Mouse (Mus musculus) MEL (cell line): ENCODE measurements around the gene Neurl4. TPM values are rescaled to one million over a fixed set of nuclear protein-coding genes. Genes with fewer than 3 reads are reported as not detected.

Experiments used
- DNase-seq: peaks from one replicate; pipeline ENCODE4 v3.0.0; 2011; ENCODE audit warnings: low read depth, low spot score
- H3K27ac ChIP-seq: 2 replicates; pipeline ENCODE4 v1.5.1; 2012; ENCODE audit warnings: low read depth, mild to moderate bottlenecking, control low read depth, low read length, moderate library complexity; ENCODE audit not compliant: control insufficient read depth
- H3K27me3 ChIP-seq, 2 experiments: fragments of 150-350 bp in 1 of 2; sonication (generic) in 1 of 2; 2 replicates each; pipeline ENCODE4 v1.6.1; 2012; ENCODE audit warnings: low read length in 2 of 2, mild to moderate bottlenecking in 2 of 2, improper control_type of control experiment in 1 of 2, moderate library complexity in 1 of 2; ENCODE audit not compliant: insufficient read depth in 2 of 2, control insufficient read depth in 1 of 2
- H3K36me3 ChIP-seq, 2 experiments: 2 replicates each; pipeline ENCODE4 v1.6.1; 2012 to 2014; ENCODE audit warnings: low read length in 2 of 2, improper control_type of control experiment in 1 of 2, inconsistent platforms in 1 of 2, mild to moderate bottlenecking in 1 of 2; ENCODE audit not compliant: insufficient read depth in 2 of 2, control insufficient read depth in 1 of 2
- H3K4me1 ChIP-seq, 2 experiments: fragments of 150-350 bp in 1 of 2; sonication (generic) in 1 of 2; 2 replicates each; pipeline ENCODE4 v1.6.1; 2012; ENCODE audit warnings: low read length in 2 of 2, improper control_type of control experiment in 1 of 2, mild to moderate bottlenecking in 1 of 2; ENCODE audit not compliant: insufficient read depth in 2 of 2, control insufficient read depth in 1 of 2
- H3K4me3 ChIP-seq, 2 experiments: fragments of 150-350 bp in 1 of 2; sonication (generic) in 1 of 2; 2 replicates each; pipeline ENCODE4 v1.5.1; 2012; ENCODE audit warnings: low read depth in 2 of 2, low read length in 2 of 2, mild to moderate bottlenecking in 2 of 2, moderate library complexity in 2 of 2, control low read depth in 1 of 2, improper control_type of control experiment in 1 of 2; ENCODE audit not compliant: control insufficient read depth in 1 of 2, insufficient read depth in 1 of 2
- H3K79me2 ChIP-seq: 2 replicates; pipeline ENCODE4 v1.6.1; 2012; ENCODE audit warnings: mild to moderate bottlenecking, low read length, moderate library complexity; ENCODE audit not compliant: control insufficient read depth, poor library complexity, insufficient read depth
- H3K9ac ChIP-seq: 2 replicates; pipeline ENCODE4 v1.6.1; 2012; ENCODE audit warnings: low read depth, mild to moderate bottlenecking, control low read depth, low read length, moderate library complexity; ENCODE audit not compliant: control insufficient read depth, poor library complexity, severe bottlenecking
- H3K9me3 ChIP-seq: fragments of 150-350 bp; sonication (generic); replicated peaks from 2 replicates; pipeline ENCODE4 v1.6.1; 2012; ENCODE audit warnings: mild to moderate bottlenecking, low read length, improper control_type of control experiment, moderate library complexity; ENCODE audit not compliant: insufficient read depth
- CTCF ChIP-seq, 3 experiments: IDR thresholded peaks in 2 of 3; conservative IDR thresholded peaks in 1 of 3; 2 replicates each; pipeline ENCODE4 v1.5.1; 2011 to 2012; ENCODE audit warnings: low read length in 3 of 3, low read depth in 2 of 3, mild to moderate bottlenecking in 2 of 3, improper control_type of control experiment in 1 of 3, inconsistent platforms in 1 of 3, mixed read lengths in 1 of 3, moderate library complexity in 1 of 3; ENCODE audit not compliant: control insufficient read depth in 1 of 3, insufficient read depth in 1 of 3, poor library complexity in 1 of 3, severe bottlenecking in 1 of 3
- MAFK ChIP-seq: IDR thresholded peaks from 2 replicates; pipeline ENCODE4 v1.6.1; 2011; ENCODE audit warnings: low read depth, mild to moderate bottlenecking, low read length, improper control_type of control experiment, borderline replicate concordance
- MAX ChIP-seq: IDR thresholded peaks from 2 replicates; pipeline ENCODE4 v1.6.1; 2011; ENCODE audit warnings: low read length, improper control_type of control experiment
- MXI1 ChIP-seq: IDR thresholded peaks from 2 replicates; pipeline ENCODE4 v1.6.1; 2011; ENCODE audit warnings: mild to moderate bottlenecking, low read depth, low read length, improper control_type of control experiment
- NELFE ChIP-seq: IDR thresholded peaks from 2 replicates; pipeline ENCODE4 v1.6.1; 2011; ENCODE audit warnings: low read depth, low read length, improper control_type of control experiment
- RAD21 ChIP-seq: IDR thresholded peaks from 2 replicates; pipeline ENCODE4 v1.6.1; 2011; ENCODE audit warnings: mild to moderate bottlenecking, low read depth, low read length, improper control_type of control experiment
- SIN3A ChIP-seq: IDR thresholded peaks from 2 replicates; pipeline ENCODE4 v1.6.1; 2012; ENCODE audit warnings: low read length, improper control_type of control experiment, inconsistent platforms
- SMC3 ChIP-seq: IDR thresholded peaks from 2 replicates; pipeline ENCODE4 v1.6.1; 2011; ENCODE audit warnings: low read depth, low read length, improper control_type of control experiment
- TBP ChIP-seq: IDR thresholded peaks from 2 replicates; pipeline ENCODE4 v1.8.0; 2011; ENCODE audit warnings: low read depth, low read length, improper control_type of control experiment
- ZKSCAN1 ChIP-seq: IDR thresholded peaks from 2 replicates; pipeline ENCODE4 v1.6.1; 2012; ENCODE audit warnings: low read depth, mild to moderate bottlenecking, inconsistent platforms, low read length, improper control_type of control experiment, moderate library complexity
- polyA plus RNA-seq, 2 experiments: library from polyadenylated mRNA; stranded (reverse) in 1 of 2; unstranded in 1 of 2; fragments of >175 nt in 1 of 2; fragments of >200 nt in 1 of 2; gene quantifications; 2 replicates each; pipeline versions ENCODE4 v1.2.1 to v1.2.4; 2012; ENCODE audit warnings: low replicate concordance in 2 of 2, low read depth in 1 of 2; ENCODE audit not compliant: insufficient read length in 2 of 2, insufficient read depth in 1 of 2, missing spikeins in 1 of 2
- total RNA-seq: library from RNA; depleted of rRNA; stranded (reverse); fragments of 300-350 nt; gene quantifications from 2 replicates; pipeline ENCODE4 v1.2.3, GENCODE M21; 2012

The Neurl4 gene
- total and polyA plus RNA-seq, 3 experiments: 50.9 to 58.0 TPM; not detected in 1

DNA sequence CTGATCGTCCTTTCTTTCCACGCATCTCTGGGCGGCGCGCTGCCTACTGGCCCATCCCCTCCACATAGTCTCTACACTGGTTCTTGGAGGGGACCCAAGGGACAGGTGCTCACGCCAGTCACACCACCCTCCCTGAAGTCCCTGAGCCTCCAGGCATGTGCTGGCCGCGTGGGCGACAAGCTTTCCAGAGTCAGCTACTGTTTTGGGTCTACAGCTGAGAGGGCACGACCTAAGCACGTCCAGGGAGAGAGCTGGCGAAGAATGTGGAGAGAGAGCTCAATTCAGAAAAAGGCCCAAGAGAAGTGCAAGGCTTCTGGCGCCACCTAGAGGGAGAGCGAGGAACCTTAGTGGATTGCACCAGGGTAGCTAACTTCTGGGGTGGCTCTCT lies 47.9 kb downstream of the Neurl4 start (continued):
- TF ChIP-seq TBP: peak; percentile 66; the same call in 1 of the 2 replicates
- TF ChIP-seq NELFE: no peak; the same call in 1 of the 2 replicates
- peak; percentile 98 for TF ChIP-seq RAD21
- peak; percentile 66 for TF ChIP-seq MXI1
- TF ChIP-seq SIN3A: peak; percentile 38
- TF ChIP-seq SMC3: peak; percentile 97
- TF ChIP-seq, all 39 proteins: peak for 14

DNA sequence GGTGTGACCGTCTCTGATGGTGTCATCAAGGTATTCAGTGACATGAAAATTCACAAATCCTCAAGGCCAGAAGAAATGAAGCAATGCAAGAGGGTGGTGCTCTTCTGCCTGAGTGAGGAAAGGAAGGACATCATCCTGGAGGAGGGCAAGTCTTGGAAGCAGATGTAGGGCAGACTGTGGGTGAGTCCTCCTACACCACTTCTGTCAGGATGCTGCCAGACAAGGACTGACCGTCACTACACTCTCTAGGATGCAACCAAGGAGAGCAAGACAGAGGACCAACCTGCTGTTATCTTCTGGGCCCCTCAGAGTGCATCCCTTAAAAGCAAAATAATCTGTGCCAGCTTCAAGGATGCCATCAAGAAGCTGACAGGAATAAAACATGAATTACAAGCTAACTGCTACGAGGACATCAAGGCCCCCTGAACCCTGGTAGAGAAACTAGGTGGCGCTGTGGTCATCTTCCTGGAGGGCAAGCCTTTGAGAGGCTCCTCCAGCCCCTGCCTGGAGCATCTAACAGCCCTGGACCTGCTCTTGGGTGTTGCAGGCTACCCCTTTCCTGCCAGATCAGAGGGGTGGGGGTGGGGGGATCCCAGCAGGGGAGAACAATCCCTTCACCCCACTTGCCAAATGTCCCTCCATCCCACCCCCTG lies 50.1 kb downstream of the Neurl4 start:
- H3K36me3 ChIP-seq: no peaks in the 10 kb centered on the region; a peak in 1 of 4 replicates
- no peak overlapping the region for H3K4me3 ChIP-seq
- H3K9ac ChIP-seq: no peak overlapping the region
- peaks cover 2 to 18% of the 10 kb centered on the region in 2 experiments; a peak in 3 of 4 replicates for H3K4me1 ChIP-seq
- H3K27ac ChIP-seq: no peak overlapping the region
- H3K27me3 ChIP-seq: no peaks in the 10 kb centered on the region
- TF ChIP-seq CTCF (IDR thresholded peaks at IDR 0.05 in 2 of 3, conservative IDR thresholded peaks at IDR 0.05 in 1 of 3; ENCODE audit: control insufficient read depth in 1 of 3, insufficient read depth in 1 of 3, low read depth in 2 of 3, low read length in 3 of 3, poor library complexity in 1 of 3, severe bottlenecking in 1 of 3) (peak; percentile 51 to 68 (median 65)), MAX (no peak), RAD21 (peak; percentile 19), SMC3 (peak; percentile 23; the same call in 1 of the 2 replicates)
- H3K9me3 ChIP-seq: no peaks in the 10 kb centered on the region
- peak; percentile 46 for DNase-seq
- H3K79me2 ChIP-seq: no peaks in the 10 kb centered on the region

DNA sequence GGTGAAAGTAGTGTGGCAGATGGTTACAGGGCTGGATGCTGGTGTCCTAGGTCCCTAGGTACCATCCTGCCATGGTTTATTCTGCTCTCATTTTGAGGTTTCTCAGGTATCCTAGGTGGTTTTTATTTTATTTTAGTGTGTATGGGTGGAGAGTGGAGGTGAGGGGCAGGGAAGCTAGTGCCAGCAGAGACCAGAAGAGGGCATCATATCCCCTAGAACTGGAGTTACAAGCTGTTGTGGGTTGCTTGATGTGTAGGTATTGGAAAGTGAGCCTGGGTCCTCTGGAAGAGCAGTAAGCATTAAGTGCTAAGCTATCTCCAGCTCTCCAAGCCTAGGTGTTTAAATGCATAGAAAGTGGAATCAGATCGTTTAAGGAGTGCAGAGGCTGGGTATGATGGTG lies 51.4 kb downstream of the Neurl4 start:
- no peaks in the 10 kb centered on the region for H3K9me3 ChIP-seq
- no peaks in the 10 kb centered on the region; a peak in 1 of 4 replicates for H3K36me3 ChIP-seq
- H3K27ac ChIP-seq: no peak overlapping the region
- no peak overlapping the region for H3K4me3 ChIP-seq
- H3K4me1 ChIP-seq: peaks cover 6 to 18% of the 10 kb centered on the region in 2 experiments
- no peaks in the 10 kb centered on the region for H3K79me2 ChIP-seq
- DNase-seq: no peak
- H3K27me3 ChIP-seq: no peaks in the 10 kb centered on the region
- TF ChIP-seq MAFK (no peak), ZKSCAN1 (no peak), SMC3 (peak; percentile 41; the same call in 1 of the 2 replicates), RAD21 (peak; percentile 39), CTCF (IDR thresholded peaks at IDR 0.05 in 2 of 3, conservative IDR thresholded peaks at IDR 0.05 in 1 of 3; ENCODE audit: control insufficient read depth in 1 of 3, insufficient read depth in 1 of 3, low read depth in 2 of 3, low read length in 3 of 3, poor library complexity in 1 of 3, severe bottlenecking in 1 of 3) (peak; percentile 12 to 47 (median 33); a peak in 5 of 6 replicates)
- no peak overlapping the region for H3K9ac ChIP-seq
